Mouse (Mus musculus): ENCODE data around the gene Nrxn3. TPM values are rescaled to one million over a fixed set of nuclear protein-coding genes. Genes with fewer than 3 reads are reported as not detected.

Nrxn3 gene
- polyA plus RNA-seq, 1 experiment, result 0.09 TPM

DNA sequence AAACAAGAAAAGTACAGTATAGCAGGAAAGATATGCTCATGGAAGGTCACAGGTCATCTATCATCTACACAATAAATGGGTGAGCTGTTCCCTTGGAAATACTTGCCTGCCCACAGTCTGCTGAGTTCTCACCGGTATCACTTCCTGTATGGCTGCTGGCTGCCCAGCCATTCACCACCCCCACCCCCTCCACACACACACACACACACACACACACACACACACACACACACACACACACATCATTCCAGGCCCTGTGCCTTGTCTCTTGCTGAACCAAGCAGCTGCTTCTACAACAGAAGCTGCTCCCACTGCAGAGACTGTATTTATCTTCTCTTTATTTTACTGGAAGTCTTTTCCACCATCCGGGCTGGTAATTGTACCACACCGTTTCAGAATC, 1338.6 kb downstream of the Nrxn3 start:
- Histone ChIP-seq H3K9me3 (no peaks in the 10 kb centered on the region), H3K4me1 (no peaks in the 10 kb centered on the region), H3K27me3 (replicated peaks) (no peaks in the 10 kb centered on the region), H3K36me3 (replicated peaks; ENCODE audit: low read length) (no peaks in the 10 kb centered on the region), H3K4me3 (replicated peaks) (no peak overlapping the region)
- TF ChIP-seq GATA1 (IDR thresholded peaks at IDR 0.05; ENCODE audit: borderline replicate concordance, low read length) (no peak), FLI1 (IDR thresholded peaks at IDR 0.05; ENCODE audit: low read length) (no peak)

DNA sequence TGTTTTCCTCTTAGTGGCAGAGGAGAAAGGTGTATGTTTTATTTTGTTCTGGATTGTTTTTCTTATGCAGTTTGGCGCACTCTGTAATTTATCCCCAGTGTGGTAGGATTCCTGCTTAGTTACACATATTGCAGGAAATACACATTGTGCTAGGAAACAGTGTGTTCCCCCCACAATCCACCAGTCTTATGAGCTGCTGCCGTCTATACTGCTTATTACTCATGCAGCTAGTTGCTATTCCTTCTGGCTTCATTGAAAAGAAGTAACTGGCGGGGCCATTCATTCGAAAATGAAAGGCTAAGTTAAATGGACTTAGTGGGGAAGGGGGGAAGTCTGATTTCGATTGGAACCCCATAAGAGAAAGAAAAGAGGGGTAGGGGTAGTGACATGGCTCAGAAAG, 1339.5 kb downstream of the Nrxn3 start:
- TF ChIP-seq GATA1 (IDR thresholded peaks at IDR 0.05; ENCODE audit: borderline replicate concordance, low read length) (no peak), FLI1 (IDR thresholded peaks at IDR 0.05; ENCODE audit: low read length) (no peak)
- Histone ChIP-seq H3K9me3 (no peaks in the 10 kb centered on the region), H3K27me3 (replicated peaks) (no peaks in the 10 kb centered on the region)

DNA sequence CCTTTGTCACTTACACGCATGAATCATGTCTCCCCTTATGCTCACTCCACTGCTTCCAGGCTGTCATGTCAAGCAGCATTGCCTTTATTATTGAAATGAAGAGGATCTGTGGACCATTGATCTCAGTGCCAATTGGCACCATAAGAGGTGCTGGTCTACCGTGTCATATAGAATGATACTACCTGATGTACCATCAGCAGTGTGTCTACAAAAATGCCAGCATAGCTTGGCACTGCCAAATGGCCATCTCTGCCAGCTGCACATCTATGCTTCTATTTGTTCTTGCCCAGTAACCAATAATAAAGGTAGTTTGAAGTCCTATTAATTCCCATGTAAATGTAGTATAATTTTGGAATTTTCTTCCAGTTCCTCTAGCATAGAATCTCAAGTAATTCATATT, 1340.8 kb downstream of the Nrxn3 start:
- no peaks in the 10 kb centered on the region for H3K9me3 ChIP-seq

More for the DNA sequence above, 1339.5 kb downstream of the Nrxn3 start:
- H3K4me3 ChIP-seq (replicated peaks), result no peak overlapping the region
- H3K36me3 ChIP-seq (replicated peaks; ENCODE audit: low read length), result no peaks in the 10 kb centered on the region
- H3K4me1 ChIP-seq, result no peaks in the 10 kb centered on the region

DNA sequence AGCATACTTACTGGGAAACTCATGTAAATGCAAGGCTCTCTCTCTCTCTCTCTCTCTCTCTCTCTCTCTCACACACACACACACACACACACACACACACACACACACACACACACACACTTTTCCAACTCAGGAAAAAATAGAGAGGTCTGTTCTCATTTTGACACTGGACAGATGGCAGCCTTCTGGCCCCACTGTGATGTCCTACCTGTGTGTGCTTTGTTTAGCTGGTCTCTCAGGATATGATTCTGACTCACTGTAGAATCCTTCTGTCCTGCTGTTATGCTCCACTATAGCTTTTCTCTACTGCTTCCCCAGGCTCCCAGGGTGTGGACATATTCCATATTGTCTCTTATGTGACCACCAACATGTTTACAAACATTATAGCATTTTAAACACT, 1363.2 kb downstream of the Nrxn3 start:
- TF ChIP-seq GATA1 (IDR thresholded peaks at IDR 0.05; ENCODE audit: borderline replicate concordance, low read length) (no peak), FLI1 (IDR thresholded peaks at IDR 0.05; ENCODE audit: low read length) (no peak)
- Histone ChIP-seq H3K36me3 (replicated peaks; ENCODE audit: low read length) (no peaks in the 10 kb centered on the region), H3K4me1 (no peaks in the 10 kb centered on the region), H3K4me3 (replicated peaks) (no peak overlapping the region), H3K27me3 (replicated peaks) (no peaks in the 10 kb centered on the region), H3K9me3 (no peaks in the 10 kb centered on the region)

More for the DNA sequence above, 1340.8 kb downstream of the Nrxn3 start:
- TF ChIP-seq GATA1 (IDR thresholded peaks at IDR 0.05; ENCODE audit: borderline replicate concordance, low read length) (no peak), FLI1 (IDR thresholded peaks at IDR 0.05; ENCODE audit: low read length) (no peak)
- Histone ChIP-seq H3K27me3 (replicated peaks) (no peaks in the 10 kb centered on the region), H3K36me3 (replicated peaks; ENCODE audit: low read length) (no peaks in the 10 kb centered on the region), H3K4me1 (no peaks in the 10 kb centered on the region), H3K4me3 (replicated peaks) (no peak overlapping the region)

DNA sequence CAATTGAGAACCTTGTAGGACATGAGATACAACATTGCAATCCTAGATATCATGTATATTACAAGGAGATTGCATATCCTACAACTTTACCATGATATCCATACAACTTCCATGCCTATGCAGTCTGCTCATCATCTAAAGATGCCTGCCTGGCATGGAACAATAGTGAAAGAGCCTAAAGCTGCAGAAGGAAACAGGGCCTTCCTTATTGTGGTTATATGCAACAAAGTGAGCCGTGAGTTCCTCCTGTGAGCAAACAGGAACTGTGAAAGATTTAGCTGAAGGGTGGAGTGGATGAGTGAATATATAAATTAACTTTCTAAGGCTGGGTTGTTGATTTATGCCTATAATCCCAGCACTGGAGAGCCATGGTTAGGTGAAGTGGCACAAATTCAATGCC, 1373.1 kb downstream of the Nrxn3 start:
- Histone ChIP-seq H3K27me3 (replicated peaks) (no peaks in the 10 kb centered on the region), H3K9me3 (no peaks in the 10 kb centered on the region), H3K36me3 (replicated peaks; ENCODE audit: low read length) (no peaks in the 10 kb centered on the region), H3K4me1 (no peaks in the 10 kb centered on the region), H3K4me3 (replicated peaks) (no peak overlapping the region)
- TF ChIP-seq GATA1 (IDR thresholded peaks at IDR 0.05; ENCODE audit: borderline replicate concordance, low read length) (no peak), FLI1 (IDR thresholded peaks at IDR 0.05; ENCODE audit: low read length) (no peak)

DNA sequence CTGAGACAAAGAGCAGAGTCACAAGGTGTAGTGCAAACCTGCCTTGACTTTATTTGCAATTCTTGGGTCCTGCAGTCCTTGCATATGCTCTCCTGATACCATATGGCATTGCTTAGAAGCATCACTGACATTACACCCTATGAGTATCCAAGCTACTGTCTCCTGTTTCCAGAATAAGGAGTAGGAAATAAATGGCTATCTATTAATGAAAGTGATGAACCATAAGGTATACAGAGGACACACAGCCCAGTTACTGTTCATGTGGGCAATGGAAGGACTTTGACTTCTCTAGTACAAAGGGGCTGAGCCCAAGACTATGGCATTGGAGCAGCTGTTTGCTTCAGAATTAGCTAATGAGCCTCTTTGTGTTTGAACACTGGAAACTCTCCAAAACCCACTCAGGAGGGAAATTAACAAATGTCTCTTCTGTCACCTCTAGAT, 1390.7 kb downstream of the Nrxn3 start:
- Histone ChIP-seq H3K27me3 (replicated peaks) (no peaks in the 10 kb centered on the region), H3K4me1 (no peaks in the 10 kb centered on the region), H3K4me3 (replicated peaks) (no peak overlapping the region), H3K36me3 (replicated peaks; ENCODE audit: low read length) (no peaks in the 10 kb centered on the region), H3K9me3 (no peaks in the 10 kb centered on the region)
- TF ChIP-seq FLI1 (IDR thresholded peaks at IDR 0.05; ENCODE audit: low read length), result no peak
- TF ChIP-seq GATA1 (IDR thresholded peaks at IDR 0.05; ENCODE audit: borderline replicate concordance, low read length), result no peak

DNA sequence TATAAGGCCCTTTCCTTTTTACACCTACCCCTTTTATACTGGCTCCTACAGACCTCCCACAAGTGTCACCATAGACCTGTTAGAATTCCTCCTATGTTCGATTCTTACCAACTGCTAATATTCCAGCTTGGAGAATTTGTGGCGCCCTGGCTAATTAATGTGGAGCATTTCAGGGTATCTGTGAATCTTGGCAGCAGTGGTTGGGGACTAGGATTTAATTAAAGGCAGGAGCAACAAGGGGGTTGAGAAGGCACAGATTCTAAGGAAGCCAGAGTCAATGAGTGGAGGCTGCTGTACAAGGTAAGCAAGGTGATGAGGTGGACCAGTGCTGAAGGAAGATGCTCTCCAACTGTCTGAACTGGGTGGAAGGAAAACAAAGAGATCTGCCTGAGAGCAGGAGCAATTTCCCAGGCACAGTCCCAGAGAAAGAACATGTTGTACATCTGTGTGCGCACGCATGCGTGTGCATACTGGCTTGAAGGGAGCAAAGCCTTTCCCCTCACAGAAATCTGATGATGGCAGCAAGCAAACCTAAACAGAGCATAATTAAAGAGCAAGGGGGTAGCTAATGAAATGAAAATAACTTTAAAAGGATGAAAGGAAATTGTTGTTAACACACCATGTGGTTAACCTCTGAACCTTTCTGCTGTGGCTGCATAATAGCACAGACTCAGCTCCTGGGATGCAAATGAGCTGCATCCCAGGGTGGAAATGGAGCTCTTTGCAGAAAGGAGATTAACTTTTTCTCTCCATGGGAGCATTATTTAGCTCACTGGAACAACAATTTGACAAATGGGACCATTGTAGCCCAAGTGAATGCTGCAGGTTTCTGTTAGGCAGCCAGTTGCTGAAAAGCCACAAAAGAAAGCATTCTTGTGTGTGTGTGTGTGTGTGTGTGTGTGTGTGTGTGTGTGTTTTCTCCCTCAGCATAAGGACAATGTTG, 1409.5 kb downstream of the Nrxn3 start:
- H3K27me3 ChIP-seq (replicated peaks), result no peaks in the 10 kb centered on the region
- H3K4me1 ChIP-seq, result no peaks in the 10 kb centered on the region
- H3K4me3 ChIP-seq (replicated peaks), result peak overlapping the region; percentile 42
- no peaks in the 10 kb centered on the region for H3K36me3 ChIP-seq (replicated peaks; ENCODE audit: low read length)
- TF ChIP-seq GATA1 (IDR thresholded peaks at IDR 0.05; ENCODE audit: borderline replicate concordance, low read length) (no peak), FLI1 (IDR thresholded peaks at IDR 0.05; ENCODE audit: low read length) (no peak)
- peaks cover 2% of the 10 kb centered on the region; the same call in 1 of the 2 replicates for H3K9me3 ChIP-seq

DNA sequence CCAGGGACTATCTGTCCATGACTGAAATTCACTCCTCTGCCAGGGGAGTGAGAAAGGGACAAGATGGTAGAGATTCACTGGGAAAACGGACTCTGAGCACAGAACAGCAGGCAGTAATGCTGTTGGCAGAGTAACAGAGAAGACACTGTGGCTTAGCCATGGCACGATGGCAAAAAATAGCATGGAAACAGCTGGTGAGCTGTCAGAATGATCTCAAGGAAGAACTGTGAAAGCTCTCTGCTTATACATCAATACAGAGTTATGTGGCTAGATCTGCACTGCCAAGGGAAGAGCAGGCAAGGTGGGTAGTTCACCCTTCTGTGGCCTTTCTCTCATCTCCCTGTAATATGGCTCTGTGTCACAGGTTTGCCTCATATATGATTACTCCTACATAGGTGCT, 1419.3 kb downstream of the Nrxn3 start:
- TF ChIP-seq FLI1 (IDR thresholded peaks at IDR 0.05; ENCODE audit: low read length) (no peak), GATA1 (IDR thresholded peaks at IDR 0.05; ENCODE audit: borderline replicate concordance, low read length) (no peak)
- Histone ChIP-seq H3K27me3 (replicated peaks) (no peaks in the 10 kb centered on the region), H3K36me3 (replicated peaks; ENCODE audit: low read length) (no peaks in the 10 kb centered on the region), H3K4me1 (no peaks in the 10 kb centered on the region), H3K9me3 (peaks cover 5% of the 10 kb centered on the region; the same call in 1 of the 2 replicates), H3K4me3 (replicated peaks) (no peak overlapping the region)

DNA sequence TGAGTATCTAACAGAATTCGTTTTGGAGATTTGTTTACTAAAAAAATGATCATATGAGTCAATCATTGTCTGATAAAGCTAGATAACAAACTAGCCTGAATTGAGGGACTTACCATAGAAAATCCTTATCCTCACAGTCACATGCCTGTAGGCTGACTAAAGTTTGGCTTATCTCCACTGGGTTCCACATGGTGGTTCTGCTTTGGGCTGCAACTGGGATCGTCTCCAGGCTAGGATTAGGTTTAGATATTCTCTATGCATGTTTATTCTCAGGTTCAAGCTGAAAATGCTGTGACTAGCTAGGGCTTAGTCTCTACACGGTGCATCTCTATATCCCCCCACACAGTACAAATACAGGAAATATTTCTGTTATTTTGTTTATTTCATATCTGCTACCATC, 1421.6 kb downstream of the Nrxn3 start:
- H3K4me3 ChIP-seq (replicated peaks), result no peak overlapping the region
- TF ChIP-seq FLI1 (IDR thresholded peaks at IDR 0.05; ENCODE audit: low read length) (no peak), GATA1 (IDR thresholded peaks at IDR 0.05; ENCODE audit: borderline replicate concordance, low read length) (no peak)
- peaks cover 5% of the 10 kb centered on the region; the same call in 1 of the 2 replicates for H3K9me3 ChIP-seq
- H3K4me1 ChIP-seq, result no peaks in the 10 kb centered on the region
- no peaks in the 10 kb centered on the region for H3K36me3 ChIP-seq (replicated peaks; ENCODE audit: low read length)
- H3K27me3 ChIP-seq (replicated peaks), result no peaks in the 10 kb centered on the region

DNA sequence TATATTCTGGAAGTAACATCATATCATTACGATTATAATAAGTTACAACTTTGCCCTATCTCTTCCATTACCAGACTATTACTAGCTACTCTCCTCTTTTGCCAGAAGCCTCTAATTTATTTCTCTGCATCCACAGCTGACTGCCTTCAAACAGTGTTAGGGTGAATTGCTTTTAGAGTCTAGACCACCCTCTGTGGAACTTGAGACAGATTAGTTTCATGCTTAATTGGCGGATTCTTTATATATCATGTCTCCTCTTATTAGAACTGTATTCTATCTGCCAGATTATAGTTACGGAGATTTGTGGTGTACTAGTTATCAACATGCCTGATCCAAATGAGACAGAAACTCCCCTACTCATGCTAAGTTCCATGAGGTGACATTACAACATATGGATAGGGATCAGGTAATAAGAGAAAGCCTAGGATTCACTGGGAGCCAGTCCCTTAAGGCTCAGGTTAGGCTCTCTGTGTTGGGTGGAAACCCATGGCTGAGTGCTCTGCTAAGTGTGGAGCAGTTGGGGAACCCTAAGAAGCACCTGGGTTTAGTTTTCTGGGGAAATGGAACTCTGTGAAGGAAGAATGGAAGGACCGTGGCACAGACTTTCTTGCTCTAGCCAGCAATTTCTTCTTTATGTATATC, 1435.6 kb downstream of the Nrxn3 start:
- Histone ChIP-seq H3K9me3 (no peaks in the 10 kb centered on the region), H3K4me3 (replicated peaks) (no peak overlapping the region), H3K27me3 (replicated peaks) (no peaks in the 10 kb centered on the region), H3K4me1 (no peaks in the 10 kb centered on the region), H3K36me3 (replicated peaks; ENCODE audit: low read length) (no peaks in the 10 kb centered on the region)
- no peak for TF ChIP-seq GATA1 (IDR thresholded peaks at IDR 0.05; ENCODE audit: borderline replicate concordance, low read length)
- no peak for TF ChIP-seq FLI1 (IDR thresholded peaks at IDR 0.05; ENCODE audit: low read length)
